In the genomic region with DNA sequence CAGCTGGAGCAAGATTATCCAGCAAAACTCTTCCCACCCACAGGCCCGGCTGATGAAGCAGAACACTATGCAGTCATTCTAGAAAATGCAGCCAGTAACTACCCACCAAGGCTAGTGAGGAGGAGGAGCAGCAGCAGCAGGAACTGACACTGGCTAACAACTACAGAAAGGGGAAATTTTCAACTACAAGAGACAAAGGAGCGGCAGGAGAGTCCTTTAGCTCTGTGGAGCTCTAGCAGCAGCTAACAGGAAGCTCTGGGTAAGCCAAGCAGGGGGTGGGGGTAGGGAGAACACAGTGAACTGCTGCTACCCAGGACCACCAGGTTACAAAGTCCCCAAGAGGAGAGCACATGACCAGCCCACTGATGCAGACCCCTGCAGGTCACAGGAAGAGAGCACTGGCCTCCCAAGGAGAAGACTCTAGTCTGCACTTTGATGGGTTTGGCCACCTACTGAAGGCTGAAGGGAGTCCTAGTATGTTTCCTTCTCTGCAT, we compare ENCODE assay signal across 9 mouse cellular contexts. TPM values are rescaled to one million over a fixed set of nuclear protein-coding genes. Genes with fewer than 3 reads are reported as not detected.
DNase-seq lines count a peak whose midpoint lies in the region; ATAC-seq and TF ChIP-seq lines count a peak whose summit lies in the region.
"Had no signal": no experiment of that assay in that cellular context is flagged by ENCODE, and none has a peak within 500 bp of the region (broad histone marks: within the 10 kb centered on the region; RNA-seq: fewer than 3 reads in every experiment).

No protein-coding gene starts in this region.

- H3K4me2 ChIP-seq in heart, embryonic 16.5 days (ENCODE audit: low read depth, low read length): peak overlapping the region; percentile 17; the same call in 1 of the 2 replicates
- H3K4me2 ChIP-seq: midbrain, embryonic 12.5 days had no signal

- 22% methylated on average over 2 of the region's 2 CpGs for WGBS in heart, embryonic 16.5 days

- H3K27me3 ChIP-seq in heart, embryonic 16.5 days (ENCODE audit: control insufficient read depth, insufficient read depth, low read length): no peaks in the 10 kb centered on the region
- no peaks in the 10 kb centered on the region for H3K27me3 ChIP-seq in megakaryocyte, embryonic 14.5 days (replicated peaks)
- H3K27me3 ChIP-seq: midbrain, embryonic 12.5 days had no signal

- peak overlapping the region; percentile 29 for H3K27ac ChIP-seq in bone marrow macrophage, adult 2 months (ENCODE audit: insufficient read depth, low read depth, low read length)
- H3K27ac ChIP-seq in heart, embryonic 16.5 days (ENCODE audit: low read length): peak overlapping the region; percentile 61
- H3K27ac ChIP-seq: midbrain, embryonic 12.5 days had no signal

- 0 out of 2 replicates have a peak overlapping the region, but pooled peaks have one; percentile 1 for H3K9ac ChIP-seq in heart, embryonic 16.5 days (ENCODE audit: low read length)
- H3K9ac ChIP-seq: midbrain, embryonic 12.5 days had no signal

- H3K4me1 ChIP-seq in bone marrow macrophage, adult 2 months (ENCODE audit: control insufficient read depth, insufficient read depth, low read length): peaks cover 38% of the 10 kb centered on the region
- H3K4me1 ChIP-seq in heart, embryonic 16.5 days (ENCODE audit: control insufficient read depth, insufficient read depth, low read length): peaks cover 44% of the 10 kb centered on the region
- H3K4me1 ChIP-seq in megakaryocyte, embryonic 14.5 days: peaks cover 91% of the 10 kb centered on the region

- TF ChIP-seq POLR2A in bone marrow macrophage, adult 2 months (IDR thresholded peaks at IDR 0.05; ENCODE audit: borderline replicate concordance, low read depth, low read length): no peak

- no peak; the same call in 1 of the 2 replicates for ATAC-seq in heart, embryonic 16.5 days (replicated peaks; ENCODE audit: extremely low read depth, insufficient read depth, low FRiP score)

- no peak overlapping the region for H3K4me3 ChIP-seq in bone marrow macrophage, adult 2 months (ENCODE audit: insufficient read depth, low read length)
- no peak overlapping the region for H3K4me3 ChIP-seq in heart, embryonic 16.5 days (ENCODE audit: low read length)
- H3K4me3 ChIP-seq in megakaryocyte, embryonic 14.5 days (replicated peaks): peak overlapping the region; percentile 89
- H3K4me3 ChIP-seq: midbrain, embryonic 12.5 days had no signal

- peak; percentile 29 for DNase-seq in lung, postnatal 10 days
- no peak for DNase-seq in lung, postnatal 25 days (ENCODE audit: low spot score)
- DNase-seq in retina, postnatal 1 day: no peak
- DNase-seq in urinary bladder, postnatal 36 days (ENCODE audit: low spot score in 2 of 2): no peak
- DNase-seq in cerebellum, postnatal 10 days: no peak

- TF ChIP-seq CTCF in bone marrow macrophage, adult 2 months (IDR thresholded peaks at IDR 0.05; ENCODE audit: low read depth, low read length): no peak

- H3K36me3 ChIP-seq in heart, embryonic 16.5 days (ENCODE audit: control insufficient read depth, insufficient read depth): no peaks in the 10 kb centered on the region
- peaks cover 10% of the 10 kb centered on the region for H3K36me3 ChIP-seq in megakaryocyte, embryonic 14.5 days (replicated peaks; ENCODE audit: low read length)
- H3K36me3 ChIP-seq: midbrain, embryonic 12.5 days had no signal

- no peaks in the 10 kb centered on the region for H3K9me3 ChIP-seq in heart, embryonic 16.5 days (replicated peaks; ENCODE audit: control insufficient read depth, low read length)
- no peaks in the 10 kb centered on the region for H3K9me3 ChIP-seq in megakaryocyte, embryonic 14.5 days
- H3K9me3 ChIP-seq: midbrain, embryonic 12.5 days had no signal

RNA-seq across cellular contexts. Expression of a gene that starts 21.1 kb away (rescaled TPM):
- not detected in 2 replicates for polyA plus RNA-seq in bone marrow macrophage, adult 2 months (2012; ENCODE audit: insufficient read depth, insufficient read length, missing spikeins)
- polyA plus RNA-seq in heart, embryonic 16.5 days (2015; fragmentation: Nextera tagmentation; extraction: Ambion mirVana): 0.25 and 0.39 TPM in 2 replicates
- not detected in 2 replicates for polyA plus RNA-seq in megakaryocyte, embryonic 14.5 days (2012; ENCODE audit: insufficient read depth, low replicate concordance)

RNA-seq across cellular contexts. Expression of a gene that starts 21.5 kb away (rescaled TPM):
- polyA plus RNA-seq in bone marrow macrophage, adult 2 months (2012; ENCODE audit: insufficient read depth, insufficient read length, missing spikeins): 30.6 and 35.0 TPM in 2 replicates
- polyA plus RNA-seq in heart, embryonic 16.5 days (2015; fragmentation: Nextera tagmentation; extraction: Ambion mirVana): 35.9 and 38.8 TPM in 2 replicates
- polyA plus RNA-seq in megakaryocyte, embryonic 14.5 days (2012; ENCODE audit: insufficient read depth, low replicate concordance): 7.9 and 9.9 TPM in 2 replicates

RNA-seq across cellular contexts. Expression of a gene that starts 51.2 kb away (rescaled TPM):
- polyA plus RNA-seq in bone marrow macrophage, adult 2 months (2012; ENCODE audit: insufficient read depth, insufficient read length, missing spikeins): not detected in 2 replicates
- 0.02 and 0.34 TPM in 2 replicates for polyA plus RNA-seq in heart, embryonic 16.5 days (2015; fragmentation: Nextera tagmentation; extraction: Ambion mirVana)
- not detected in 2 replicates for polyA plus RNA-seq in megakaryocyte, embryonic 14.5 days (2012; ENCODE audit: insufficient read depth, low replicate concordance)
- polyA plus RNA-seq: midbrain, embryonic 12.5 days had no signal
